Mouse (Mus musculus) olfactory bulb, adult 2 months (tissue): ENCODE measurements around the gene Mpz. TPM values are rescaled to one million over a fixed set of nuclear protein-coding genes. Genes with fewer than 3 reads are reported as not detected.

ENCODE experiments used
- H3K27ac ChIP-seq: fragments of 200-500 bp; 2 replicates; pipeline ENCODE4 v1.5.1; 2012; ENCODE audit warnings: low read depth, low read length; ENCODE audit not compliant: insufficient read depth
- H3K4me1 ChIP-seq: fragments of 200-500 bp; 2 replicates; pipeline ENCODE4 v1.6.1; 2012; ENCODE audit warnings: low read length; ENCODE audit not compliant: control insufficient read depth, insufficient read depth
- H3K4me3 ChIP-seq: fragments of 200-500 bp; 2 replicates; pipeline ENCODE4 v1.5.1; 2012; ENCODE audit warnings: mild to moderate bottlenecking, low read depth, low read length, moderate library complexity; ENCODE audit not compliant: insufficient read depth
- CTCF ChIP-seq: fragments of 200-500 bp; IDR thresholded peaks from 2 replicates; pipeline ENCODE4 v1.5.1; 2012; ENCODE audit warnings: low read depth, mild to moderate bottlenecking, low read length, moderate library complexity; ENCODE audit not compliant: insufficient read depth
- POLR2A ChIP-seq: fragments of 200-500 bp; IDR thresholded peaks from 2 replicates; pipeline ENCODE4 v1.6.1; 2012; ENCODE audit warnings: mild to moderate bottlenecking, low read depth, low read length, moderate library complexity; ENCODE audit not compliant: insufficient read depth
- WGBS: fragments of 180-500 bp; shearing (Covaris S2); methylation state at CpG from one replicate; pipeline ENCODE4 v1.1.7; 2018; 5-methylcytosine and 5-hydroxymethylcytosine counted together
- polyA plus RNA-seq: library from polyadenylated mRNA; stranded (reverse); fragments of >200 nt; gene quantifications from 2 replicates; pipeline ENCODE4 v1.2.4, GENCODE M21; 2012; ENCODE audit warnings: low replicate concordance; ENCODE audit not compliant: missing spikeins, insufficient read depth, insufficient read length

Gene Mpz
- not detected in 2 replicates for polyA plus RNA-seq

DNA sequence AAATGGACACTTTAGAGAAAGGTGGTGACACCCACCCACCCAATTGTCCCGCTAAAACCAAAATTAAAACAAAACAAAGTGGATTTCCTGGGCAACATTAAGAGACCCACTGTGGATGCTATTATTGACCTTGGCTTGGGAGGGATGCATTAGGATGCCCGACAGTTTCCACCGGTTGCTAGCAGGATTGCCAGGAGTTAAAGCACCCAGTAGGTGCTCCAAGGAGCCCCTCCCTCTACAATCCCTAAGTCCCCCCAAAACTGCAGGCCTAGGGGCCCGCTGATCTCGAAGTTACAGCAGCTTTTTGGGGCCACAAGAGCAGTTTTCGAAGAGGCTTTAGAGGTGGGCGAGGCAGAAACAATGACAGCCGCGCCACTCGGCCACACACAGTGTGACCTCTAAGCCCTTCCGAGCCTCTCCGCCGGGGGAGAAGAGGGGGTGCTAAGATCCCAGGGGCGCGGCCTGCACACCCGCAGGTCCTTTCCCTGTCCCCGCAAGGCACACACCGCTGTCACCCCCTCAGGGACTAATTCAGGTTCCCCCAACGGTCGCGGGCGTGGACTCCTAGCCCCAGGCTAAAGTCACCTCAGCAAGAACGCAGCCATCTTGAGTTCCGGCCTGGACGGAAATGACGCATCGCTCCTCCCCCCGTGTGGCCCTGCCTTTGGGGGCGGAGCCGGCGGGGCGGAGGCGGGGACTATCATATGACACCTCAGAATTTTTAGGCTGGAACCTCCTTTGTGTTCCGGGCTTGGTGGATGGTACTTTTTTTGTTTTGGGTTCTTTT lies at the start of gene Mpz, which contains the start of gene Sdhc:
Gene Mpz (plus strand): TSS at position 738 of the 787 bp plus-strand sequence.
Gene Sdhc (minus strand): TSS at position 630 of the 787 bp plus-strand sequence.
- WGBS, result under 1% methylated on average over 34 of the region's 34 CpGs
- Histone ChIP-seq H3K27ac (peak within 1 kb of the TSS; percentile 96), H3K4me3 (peak within 1 kb of the TSS; percentile 98), H3K4me1 (peaks cover 8% of the 10 kb centered on the region)
- TF ChIP-seq POLR2A (peak; percentile 87), CTCF (no peak)

- TF ChIP-seq CTCF, result no peak
- no peak for TF ChIP-seq POLR2A
- Histone ChIP-seq H3K4me1 (0 out of 2 replicates have a peak, but pooled peaks cover 4% of the 10 kb centered on the region), H3K4me3 (no peak overlapping the region), H3K27ac (no peak overlapping the region)
- 62% methylated on average over 2 of the region's 2 CpGs for WGBS
These were observed 49.5 kb upstream of the Mpz start for GRCm38 (mm10) chr1:171101033-171101432.

DNA sequence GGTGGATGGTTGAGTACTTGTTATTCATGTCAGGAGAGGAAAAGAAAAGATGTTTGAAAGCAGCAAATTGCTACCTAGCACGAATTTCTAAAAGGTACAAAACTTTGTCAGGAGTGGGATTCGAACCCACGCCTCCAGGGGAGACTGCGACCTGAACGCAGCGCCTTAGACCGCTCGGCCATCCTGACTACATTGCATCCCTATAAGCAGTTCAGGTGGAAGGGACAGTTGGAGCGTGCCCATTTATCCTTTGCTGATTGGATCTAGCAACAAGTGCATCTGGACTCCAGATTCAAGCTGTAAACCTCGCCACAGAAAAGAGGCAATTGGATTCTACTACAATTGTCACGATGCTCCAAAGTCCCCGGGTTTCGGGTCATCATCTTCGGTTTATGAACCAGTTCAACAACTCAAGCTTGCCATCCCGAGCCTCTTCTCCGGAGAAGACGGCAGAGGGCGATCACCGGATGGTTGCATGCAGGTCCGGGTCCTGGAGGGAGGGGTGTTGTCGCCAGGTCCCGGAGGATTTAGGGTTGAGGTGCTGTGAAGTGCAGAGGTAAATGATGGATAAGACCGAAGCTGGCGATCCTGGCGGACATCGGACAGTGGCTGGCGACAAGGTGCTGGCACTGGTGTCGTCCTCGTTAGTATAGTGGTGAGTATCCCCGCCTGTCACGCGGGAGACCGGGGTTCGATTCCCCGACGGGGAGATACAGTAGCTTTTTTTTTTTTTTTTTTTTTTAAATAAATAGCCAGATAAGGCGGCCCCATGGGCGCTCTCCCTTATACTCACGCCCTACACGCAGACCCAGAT lies 48.6 kb upstream of the Mpz start:
- Histone ChIP-seq H3K27ac (no peak overlapping the region), H3K4me1 (no peaks in the 10 kb centered on the region), H3K4me3 (peak overlapping the region; percentile 75)
- TF ChIP-seq POLR2A (no peak), CTCF (peak; percentile 44; the same call in 1 of the 2 replicates)
- 1% methylated on average over 40 of the region's 40 CpGs for WGBS

- under 1% methylated on average over 35 of the region's 35 CpGs for WGBS
- H3K4me1 ChIP-seq, result no peaks in the 10 kb centered on the region
- no peak for TF ChIP-seq POLR2A
- no peak for TF ChIP-seq CTCF
- H3K4me3 ChIP-seq, result peak overlapping the region; percentile 75
- no peak overlapping the region for H3K27ac ChIP-seq
These were observed 47.8 kb upstream of the Mpz start for GRCm38 (mm10) chr1:171102547-171103177.

- H3K4me1 ChIP-seq, result no peaks in the 10 kb centered on the region
- H3K27ac ChIP-seq, result no peak overlapping the region
- TF ChIP-seq POLR2A (no peak), CTCF (no peak)
- WGBS, result 15% methylated on average over 10 of the region's 10 CpGs
- H3K4me3 ChIP-seq, result no peak overlapping the region
These were observed 47.2 kb upstream of the Mpz start for GRCm38 (mm10) chr1:171103179-171103840.

DNA sequence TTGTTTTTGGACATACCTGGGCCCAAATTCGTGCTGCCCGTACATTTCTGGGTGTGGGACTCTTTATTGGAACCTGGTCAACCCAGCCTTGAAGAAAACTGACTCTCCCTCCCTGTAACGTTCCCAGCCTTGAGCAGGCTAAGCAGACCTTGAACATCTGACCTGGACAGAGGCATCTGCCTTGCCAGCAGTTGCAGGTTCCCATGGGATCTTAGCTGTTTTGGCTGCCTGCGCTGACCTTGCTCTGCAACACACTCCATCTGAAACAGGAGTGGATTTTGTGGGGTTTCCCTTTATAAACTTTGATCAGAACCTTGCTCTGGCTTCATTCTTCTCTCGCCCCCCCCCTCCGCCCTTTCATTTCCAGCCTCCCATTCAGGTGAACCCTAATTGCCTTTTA lies 45.3 kb upstream of the Mpz start:
- 74% methylated on average over 6 of the region's 6 CpGs for WGBS
- H3K4me1 ChIP-seq, result no peaks in the 10 kb centered on the region
- TF ChIP-seq POLR2A (no peak), CTCF (no peak)
- H3K4me3 ChIP-seq, result no peak overlapping the region
- no peak overlapping the region for H3K27ac ChIP-seq

DNA sequence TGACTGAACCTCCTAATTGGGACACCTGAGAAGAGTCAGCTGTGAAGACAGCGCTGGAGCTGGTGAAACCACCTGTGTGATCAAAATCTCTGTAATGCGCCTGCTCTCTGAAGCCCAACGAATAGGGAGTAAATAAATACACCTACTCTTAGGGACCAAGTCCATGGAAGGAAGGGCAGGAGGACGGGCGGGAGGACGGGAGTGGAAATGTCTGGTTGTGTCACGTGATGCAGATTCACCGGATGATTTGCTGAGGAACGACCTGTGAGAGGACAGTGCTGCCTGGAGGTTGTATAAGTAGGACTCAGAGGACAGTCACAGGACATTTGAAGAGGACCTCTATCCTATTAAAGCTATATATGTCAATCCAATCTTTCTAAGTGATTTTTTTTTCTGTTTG lies 40.9 kb upstream of the Mpz start:
- 62% methylated on average over 9 of the region's 9 CpGs for WGBS
- TF ChIP-seq CTCF (no peak), POLR2A (no peak)
- Histone ChIP-seq H3K4me1 (peaks cover 7% of the 10 kb centered on the region), H3K4me3 (no peak overlapping the region), H3K27ac (no peak overlapping the region)

GRCm38 (mm10) chr1:171110659-171111019 lies 39.9 kb upstream of the Mpz start:
- 8% methylated on average over 15 of the region's 15 CpGs for WGBS
- TF ChIP-seq POLR2A, result no peak
- TF ChIP-seq CTCF, result no peak
- H3K4me1 ChIP-seq, result peaks cover 7% of the 10 kb centered on the region
- H3K4me3 ChIP-seq, result peak overlapping the region; percentile 82
- peak overlapping the region; percentile 94 for H3K27ac ChIP-seq
